Mouse (Mus musculus): ENCODE measurements around the gene Slc23a2.

Slc23a2 gene

GRCm38 (mm10) chr2:132144971-132145691, at the start of gene Slc23a2:
Gene Slc23a2 (minus strand): TSS chr2:132145108.
- peak; percentile 78 for DNase-seq (ENCODE audit: low read depth, low spot score)

DNA sequence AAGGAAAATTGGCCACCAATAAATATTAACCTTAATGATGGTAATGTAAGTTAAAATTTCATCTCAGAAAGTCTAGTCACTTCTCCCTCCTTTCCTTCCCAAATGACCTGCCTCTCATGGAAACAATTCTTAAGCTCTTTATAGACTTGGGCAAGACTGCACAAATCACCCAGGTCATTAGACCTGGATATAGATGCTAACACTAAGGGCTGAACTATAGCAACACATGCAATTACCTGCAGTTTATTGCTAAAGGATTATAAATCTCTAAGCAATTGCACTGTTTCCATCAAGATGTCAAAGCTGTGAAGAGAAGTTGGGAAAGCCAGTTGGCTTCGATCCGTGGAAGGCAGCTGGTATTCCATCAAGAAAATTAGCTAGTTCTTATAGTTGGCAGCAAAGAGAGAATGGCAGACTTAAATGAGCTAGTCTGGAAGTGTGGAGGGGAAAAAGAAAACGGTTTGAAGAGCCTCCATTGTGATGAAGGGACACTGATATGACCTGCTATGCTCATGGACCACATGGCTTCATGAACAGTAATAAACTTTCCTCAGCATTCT, 45.8 kb upstream of the Slc23a2 start:
- peak; percentile 12 for DNase-seq (ENCODE audit: low read depth, low spot score)

DNA sequence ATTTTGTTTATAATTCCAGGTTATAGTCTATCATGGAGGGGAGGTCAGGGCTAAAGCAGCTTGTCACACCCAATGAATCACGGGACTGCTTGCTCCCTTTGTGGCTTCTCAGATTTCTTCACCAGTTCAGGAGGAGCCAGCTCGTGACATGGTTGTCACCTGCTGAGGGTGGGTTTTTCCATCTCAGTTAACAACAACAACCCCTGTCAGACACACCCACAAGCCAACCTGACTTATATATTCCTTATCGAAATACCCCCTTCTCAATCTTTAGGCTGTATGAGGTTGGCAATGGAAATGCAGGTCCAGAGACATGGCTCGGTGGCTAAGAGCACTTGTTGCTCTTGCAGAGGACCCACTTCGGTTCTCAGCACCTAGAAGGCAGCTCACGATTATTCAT, 39.0 kb upstream of the Slc23a2 start:
- no peak for DNase-seq (ENCODE audit: low read depth, low spot score)

DNA sequence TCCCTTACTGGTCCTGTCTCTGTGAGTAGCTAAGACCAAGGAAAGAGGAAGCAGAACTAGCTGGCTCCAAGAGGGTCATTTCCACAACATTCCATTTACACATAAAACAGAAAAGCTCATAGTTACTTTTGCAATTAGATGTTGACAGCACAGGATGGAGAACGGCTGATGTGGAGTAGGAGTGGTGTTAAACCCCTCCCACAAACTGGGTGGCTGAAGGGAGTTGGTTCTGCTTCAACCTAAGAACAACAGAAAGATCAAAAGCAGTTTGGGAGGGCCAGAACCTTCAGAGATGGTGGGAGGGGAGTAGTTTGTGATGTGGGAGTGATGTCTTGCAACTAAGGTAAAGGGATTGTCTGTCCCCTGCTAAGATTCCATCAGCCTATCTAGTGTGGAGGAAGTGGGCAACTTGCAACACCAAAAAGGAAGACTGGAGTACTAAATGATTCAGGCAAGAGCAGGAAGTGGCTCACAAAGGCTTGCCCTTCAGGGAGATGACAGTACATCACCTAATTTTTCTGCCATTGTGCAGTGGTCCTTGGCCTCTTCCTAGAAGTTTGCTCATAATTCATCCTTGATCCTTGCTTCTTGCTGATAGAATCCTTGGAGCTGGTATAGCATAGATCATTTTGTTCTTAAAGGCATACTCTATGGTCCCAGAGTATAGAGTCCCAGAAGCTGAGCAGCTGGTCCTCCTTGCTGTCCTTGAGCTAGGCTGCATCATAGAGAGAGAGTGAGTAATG, 35.7 kb upstream of the Slc23a2 start:
- DNase-seq (ENCODE audit: low read depth, low spot score) = no peak

- DNase-seq (ENCODE audit: low read depth, low spot score) = no peak
These were observed 34.5 kb upstream of the Slc23a2 start for GRCm38 (mm10) chr2:132179371-132179770.

GRCm38 (mm10) chr2:132177406-132177805, 32.5 kb upstream of the Slc23a2 start:
- no peak for DNase-seq (ENCODE audit: low read depth, low spot score)

DNA sequence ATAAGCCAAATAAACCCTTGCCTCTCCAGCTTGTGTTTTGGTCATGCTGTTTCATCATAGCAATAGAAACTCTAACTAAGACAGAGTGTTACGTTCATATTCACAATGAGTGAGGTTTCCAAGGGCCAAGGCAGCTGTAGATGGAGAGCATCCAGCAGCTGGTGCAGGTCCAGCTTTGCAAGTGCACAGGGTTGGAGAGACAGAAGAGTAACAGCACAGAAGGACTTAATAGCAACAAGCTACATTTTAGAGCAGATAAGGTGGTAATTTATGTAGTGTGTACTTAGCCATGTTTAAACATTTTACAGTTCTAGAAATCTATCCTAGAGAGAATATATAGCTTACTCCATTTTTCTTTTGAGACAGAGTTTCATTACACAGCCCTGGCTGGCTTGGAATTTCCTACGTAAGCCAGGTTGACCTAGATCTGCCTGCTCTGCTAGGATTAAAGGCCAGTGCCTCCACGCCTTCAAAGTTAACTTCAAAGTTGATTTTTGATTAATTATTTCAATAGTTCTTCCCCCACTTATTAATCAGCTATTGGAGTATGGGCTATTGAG, 31.5 kb upstream of the Slc23a2 start:
- DNase-seq (ENCODE audit: low read depth, low spot score) = peak; percentile 23

GRCm38 (mm10) chr2:132174048-132174447, 29.1 kb upstream of the Slc23a2 start:
- DNase-seq (ENCODE audit: low read depth, low spot score) = no peak

- no peak for DNase-seq (ENCODE audit: low read depth, low spot score)
These were observed 27.0 kb upstream of the Slc23a2 start for GRCm38 (mm10) chr2:132171939-132172338.

DNA sequence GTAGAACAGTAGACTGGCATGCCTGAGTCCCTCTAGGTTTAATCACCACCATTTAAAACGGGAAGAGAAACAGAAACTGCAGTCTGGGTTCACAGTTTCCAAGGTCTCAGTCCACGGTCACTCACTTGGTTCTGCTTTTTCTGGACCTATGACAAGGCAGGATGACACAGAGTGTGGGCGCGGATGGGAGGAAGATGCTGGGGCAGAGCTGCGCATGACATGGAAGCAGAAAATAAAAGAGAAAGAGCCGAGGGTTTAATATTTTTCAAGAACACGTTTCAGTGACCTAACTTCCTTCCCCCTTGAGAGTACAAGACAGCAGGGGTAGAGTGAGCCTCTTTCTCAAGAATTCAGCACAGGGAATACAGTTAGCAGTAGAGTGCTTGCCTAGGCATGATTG, 24.2 kb upstream of the Slc23a2 start:
- no peak for DNase-seq (ENCODE audit: low read depth, low spot score)

- no peak for DNase-seq (ENCODE audit: low read depth, low spot score)
These were observed 18.7 kb upstream of the Slc23a2 start for GRCm38 (mm10) chr2:132163626-132164025.

DNA sequence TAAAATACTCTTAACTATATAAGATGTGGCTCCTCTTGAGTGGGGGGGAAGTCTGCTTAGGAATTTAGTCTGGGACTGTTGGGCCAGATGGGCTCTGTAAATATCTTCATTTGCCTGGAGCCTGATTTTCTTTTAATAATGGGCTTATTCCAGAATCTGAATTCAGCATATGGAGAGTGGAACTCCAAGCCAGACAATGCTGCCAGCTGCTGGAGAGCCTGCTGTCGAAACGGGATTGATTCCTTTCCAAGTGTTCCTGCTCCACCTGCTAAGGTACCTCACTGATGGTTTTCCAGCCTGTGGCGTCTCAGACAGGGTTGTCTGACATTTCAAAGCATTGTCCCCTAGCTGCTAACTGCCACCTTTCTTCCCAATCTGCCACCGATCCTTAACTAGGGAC, 12.6 kb upstream of the Slc23a2 start:
- peak; percentile 87 for DNase-seq (ENCODE audit: low read depth, low spot score)

GRCm38 (mm10) chr2:132152670-132153069, 7.8 kb upstream of the Slc23a2 start:
- no peak for DNase-seq (ENCODE audit: low read depth, low spot score)

DNA sequence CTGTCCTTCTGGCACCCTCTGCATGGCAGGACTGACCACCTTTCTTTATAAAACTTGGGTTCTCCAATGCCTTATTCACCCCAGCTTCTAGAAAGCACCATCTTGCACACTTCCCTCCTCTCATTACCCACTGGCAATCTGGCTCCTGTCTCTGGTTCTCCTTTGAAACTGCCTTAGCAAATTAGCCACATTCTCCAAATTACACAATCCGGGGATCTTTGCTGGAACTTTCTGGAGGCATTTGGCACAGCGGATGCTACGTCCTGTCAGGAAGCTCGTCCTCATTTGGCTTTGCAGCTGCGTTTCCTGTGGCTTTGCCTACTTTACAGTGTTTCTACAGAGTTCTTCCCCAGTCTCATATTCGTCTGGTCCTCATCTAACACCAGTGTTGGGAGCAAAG, 6.7 kb upstream of the Slc23a2 start:
- DNase-seq (ENCODE audit: low read depth, low spot score) = peak; percentile 36

- DNase-seq (ENCODE audit: low read depth, low spot score) = no peak
These were observed 6.0 kb upstream of the Slc23a2 start for GRCm38 (mm10) chr2:132150926-132151325.

GRCm38 (mm10) chr2:132146502-132146901, 1.6 kb upstream of the Slc23a2 start:
- peak; percentile 46 for DNase-seq (ENCODE audit: low read depth, low spot score)

DNA sequence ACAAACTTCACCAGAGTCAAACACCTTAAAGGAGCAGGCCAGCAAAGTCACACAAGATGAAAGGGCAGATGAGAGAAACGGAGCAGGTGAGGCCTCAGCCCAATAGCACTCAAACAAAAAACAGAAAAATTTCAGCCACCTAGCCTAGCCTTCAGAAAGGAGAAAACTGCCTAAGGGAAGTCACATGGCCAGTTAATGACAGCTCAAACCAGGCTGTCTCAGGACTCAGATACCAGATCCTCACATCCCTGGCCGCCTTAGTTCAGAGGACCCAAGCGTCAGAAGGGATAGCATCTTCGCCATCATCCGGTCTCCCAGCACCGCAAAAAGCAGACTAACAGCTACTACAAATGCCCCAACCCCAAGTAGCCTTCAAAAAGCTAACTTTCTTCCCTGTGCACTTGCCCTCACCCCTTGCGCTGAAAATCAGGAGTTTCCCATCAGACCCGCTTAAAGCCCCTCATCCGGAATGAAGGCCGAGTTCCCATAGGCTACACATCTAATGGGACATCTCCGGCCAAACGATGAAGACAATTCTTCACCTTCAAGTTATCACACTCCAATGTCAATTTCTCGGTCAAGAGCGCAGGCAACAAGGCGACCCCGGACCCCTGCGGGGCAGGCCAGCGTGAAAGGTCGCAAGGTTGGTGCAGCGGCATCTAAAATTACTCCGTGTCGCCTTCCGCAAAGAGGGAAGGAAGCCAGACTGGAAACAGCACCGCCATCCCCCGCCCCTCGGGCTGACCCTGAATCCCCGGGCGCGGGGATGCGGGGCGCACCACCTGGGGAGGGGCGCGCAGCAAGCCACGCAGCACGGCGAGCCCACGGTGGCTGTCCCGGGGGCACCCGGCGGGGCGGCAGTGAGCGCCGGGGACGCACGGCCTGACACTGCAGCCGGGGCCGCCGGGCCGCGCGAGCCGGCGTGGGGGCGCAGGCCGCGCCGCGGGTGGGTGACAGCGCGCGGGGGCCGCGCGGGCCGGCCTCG, 673 bp downstream of the Slc23a2 start:
- DNase-seq (ENCODE audit: low read depth, low spot score) = peak; percentile 68

DNA sequence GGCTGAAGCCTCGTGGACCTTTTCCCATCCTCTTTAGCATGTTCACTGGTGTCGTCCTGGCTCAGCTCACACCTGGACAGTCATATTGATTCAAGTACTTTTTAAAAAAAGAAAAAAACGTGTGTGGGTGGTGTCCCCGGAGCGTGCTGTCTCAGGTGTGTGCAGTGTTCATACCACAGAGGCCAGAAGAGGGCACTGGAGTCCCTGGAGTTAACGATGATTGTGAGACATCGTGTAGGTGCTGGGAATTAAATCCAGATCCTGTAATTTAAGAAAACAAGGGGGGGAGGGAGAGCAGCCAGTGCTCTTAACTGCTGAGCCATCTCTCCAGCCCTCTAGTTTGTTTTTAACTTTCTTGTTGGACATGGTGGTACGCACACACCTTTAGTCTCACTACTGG, 2.3 kb downstream of the Slc23a2 start:
- no peak for DNase-seq (ENCODE audit: low read depth, low spot score)

DNA sequence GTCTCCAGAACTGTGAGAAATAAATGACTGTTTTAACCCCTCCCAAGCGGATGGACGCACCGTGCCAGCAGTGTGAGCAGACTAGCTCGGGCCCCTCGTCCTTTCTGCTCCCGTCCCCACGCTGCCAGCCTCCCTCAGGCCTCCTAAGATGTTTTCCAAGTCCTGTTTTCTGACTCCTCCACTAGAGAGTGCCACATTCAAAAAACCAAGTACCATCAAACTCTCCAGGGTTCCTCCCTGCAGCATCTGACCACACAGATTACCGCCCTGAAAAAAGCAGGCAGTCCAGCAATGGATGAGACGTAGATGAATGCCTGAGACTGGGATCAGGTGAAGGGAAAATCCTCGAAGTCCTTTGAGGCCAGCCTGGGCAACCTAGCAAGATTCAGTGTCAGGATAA, 4.4 kb downstream of the Slc23a2 start:
- DNase-seq (ENCODE audit: low read depth, low spot score) = peak; percentile 58

DNA sequence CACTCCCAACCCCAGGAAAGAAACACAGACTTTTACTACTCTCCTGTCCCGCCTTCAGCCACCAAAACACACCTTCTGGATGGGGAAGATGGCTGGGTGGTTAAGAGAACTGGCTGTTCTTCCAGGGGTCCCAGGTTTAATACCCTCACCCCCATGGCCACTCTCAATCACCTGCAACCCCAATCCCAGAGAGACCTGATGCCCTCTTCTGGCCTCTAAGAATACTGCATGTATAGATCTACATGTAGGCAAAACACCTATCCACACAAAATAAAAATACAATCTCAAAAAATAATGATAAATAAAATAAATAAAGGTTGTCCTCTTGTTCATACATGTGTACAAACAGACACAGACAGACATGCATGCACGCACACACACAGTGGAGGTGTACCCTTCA, 5.8 kb downstream of the Slc23a2 start:
- no peak for DNase-seq (ENCODE audit: low read depth, low spot score)

- no peak for DNase-seq (ENCODE audit: low read depth, low spot score)
These were observed 8.9 kb downstream of the Slc23a2 start for GRCm38 (mm10) chr2:132135876-132136637.
